Mouse (Mus musculus): ENCODE results near the gene Gm11985. TPM values are rescaled to one million over a fixed set of nuclear protein-coding genes. Genes with fewer than 3 reads are reported as not detected.

Gm11985 gene
- polyA plus RNA-seq, 2 experiments: not detected

- ATAC-seq (ENCODE audit: insufficient read depth): no peak
- WGBS (ENCODE audit: insufficient replicate concordance): 39% methylated on average over 4 of the region's 4 CpGs
- TF ChIP-seq EP300 (IDR thresholded peaks at IDR 0.05; ENCODE audit: low read depth) (no peak), CTCF (IDR thresholded peaks at IDR 0.05; ENCODE audit: low read depth) (no peak)
Observed at GRCm38 (mm10) chr11:7178724-7179123, 9.6 kb downstream of the Gm11985 start.

DNA sequence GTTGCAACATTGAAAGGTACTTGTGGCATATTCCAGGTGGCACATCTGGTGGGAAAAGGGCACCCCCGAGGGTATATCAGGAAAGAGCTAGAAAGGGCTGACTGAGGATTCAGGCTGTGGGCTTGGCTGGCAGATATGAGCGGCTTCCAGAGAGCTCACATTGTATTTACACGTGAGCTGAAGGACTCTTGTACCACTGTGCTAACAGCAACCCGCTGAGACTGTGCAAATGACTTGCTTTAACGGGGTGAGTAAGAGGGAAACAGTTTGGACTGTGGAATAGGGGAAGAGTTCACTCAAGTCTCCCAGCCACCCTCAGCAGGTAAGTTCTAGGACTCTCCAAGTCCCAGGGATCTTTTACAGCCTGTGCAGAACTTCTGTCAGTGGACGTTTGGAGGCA is 14.7 kb downstream of the Gm11985 start:
- DNase-seq (ENCODE audit: low read depth in 3 of 3, low spot score in 3 of 3): no peak
- Histone ChIP-seq H3K36me3 (replicated peaks; ENCODE audit: control insufficient read depth, insufficient read depth, low read depth) (no peaks in the 10 kb centered on the region), H3K4me1 (replicated peaks; ENCODE audit: control insufficient read depth in 2 of 2, insufficient read depth in 2 of 2, low read length in 1 of 2) (no peaks in the 10 kb centered on the region), H3K9me3 (ENCODE audit: control insufficient read depth, low read length) (no peaks in the 10 kb centered on the region), H3K9ac (replicated peaks) (no peak overlapping the region), H3K27ac (no peak overlapping the region), H3K4me3 (ENCODE audit: insufficient read depth in 1 of 2, low read depth in 2 of 2, low read length in 2 of 2) (no peak overlapping the region), H3K4me2 (ENCODE audit: low read depth) (no peak overlapping the region), H3K27me3 (ENCODE audit: control insufficient read depth, insufficient read depth, low read length) (no peaks in the 10 kb centered on the region)
- WGBS (ENCODE audit: insufficient replicate concordance): 44% methylated on average over 6 of the region's 6 CpGs
- no peak for ATAC-seq (ENCODE audit: insufficient read depth)
- TF ChIP-seq CTCF (IDR thresholded peaks at IDR 0.05; ENCODE audit: low read depth): no peak

More at GRCm38 (mm10) chr11:7178724-7179123, 9.6 kb downstream of the Gm11985 start:
- H3K36me3 ChIP-seq (replicated peaks; ENCODE audit: control insufficient read depth, insufficient read depth, low read depth): no peaks in the 10 kb centered on the region
- H3K4me3 ChIP-seq (ENCODE audit: insufficient read depth in 1 of 2, low read depth in 2 of 2, low read length in 2 of 2): no peak overlapping the region
- no peaks in the 10 kb centered on the region for H3K27me3 ChIP-seq (ENCODE audit: control insufficient read depth, insufficient read depth, low read length)
- no peak overlapping the region for H3K4me2 ChIP-seq (ENCODE audit: low read depth)
- no peaks in the 10 kb centered on the region for H3K4me1 ChIP-seq (replicated peaks; ENCODE audit: control insufficient read depth in 2 of 2, insufficient read depth in 2 of 2, low read length in 1 of 2)
- DNase-seq (ENCODE audit: low read depth in 3 of 3, low spot score in 3 of 3): no peak
- no peaks in the 10 kb centered on the region for H3K9me3 ChIP-seq (ENCODE audit: control insufficient read depth, low read length)
- H3K9ac ChIP-seq (replicated peaks): no peak overlapping the region
- H3K27ac ChIP-seq: no peak overlapping the region

GRCm38 (mm10) chr11:7169645-7170044 is 18.7 kb downstream of the Gm11985 start:
- Histone ChIP-seq H3K27me3 (ENCODE audit: control insufficient read depth, insufficient read depth, low read length) (no peaks in the 10 kb centered on the region), H3K4me1 (replicated peaks; ENCODE audit: control insufficient read depth in 2 of 2, insufficient read depth in 2 of 2, low read length in 1 of 2) (no peaks in the 10 kb centered on the region), H3K4me2 (ENCODE audit: low read depth) (no peak overlapping the region), H3K27ac (no peak overlapping the region), H3K4me3 (ENCODE audit: insufficient read depth in 1 of 2, low read depth in 2 of 2, low read length in 2 of 2) (no peak overlapping the region), H3K9ac (replicated peaks) (no peak overlapping the region), H3K9me3 (ENCODE audit: control insufficient read depth, low read length) (no peaks in the 10 kb centered on the region), H3K36me3 (replicated peaks; ENCODE audit: control insufficient read depth, insufficient read depth, low read depth) (no peaks in the 10 kb centered on the region)
- TF ChIP-seq EP300 (IDR thresholded peaks at IDR 0.05; ENCODE audit: low read depth) (no peak), CTCF (IDR thresholded peaks at IDR 0.05; ENCODE audit: low read depth) (no peak)
- ATAC-seq (ENCODE audit: insufficient read depth) (no peak), DNase-seq (ENCODE audit: low read depth in 3 of 3, low spot score in 3 of 3) (no peak)
- WGBS (ENCODE audit: insufficient replicate concordance): 62% methylated on average over 1 of the region's 1 CpGs

DNA sequence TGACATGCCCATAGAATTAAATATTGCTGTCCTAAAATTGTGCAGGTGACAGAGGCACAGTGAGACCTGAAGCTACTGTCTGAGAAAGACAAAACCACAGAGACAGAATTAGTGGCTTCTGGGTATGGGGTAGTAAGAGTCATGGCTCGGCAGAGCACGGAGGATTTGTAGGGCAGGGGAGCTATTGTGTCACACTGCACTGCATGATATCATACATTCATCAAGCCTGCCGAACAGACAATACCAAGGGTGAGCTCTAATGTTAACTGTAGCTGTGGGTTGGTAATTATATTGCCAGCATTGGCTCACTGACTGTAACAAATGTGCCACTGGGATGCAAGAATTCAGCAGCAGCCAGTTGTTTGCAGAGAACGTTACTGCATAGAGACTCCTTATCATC is 24.0 kb downstream of the Gm11985 start:
- Histone ChIP-seq H3K9me3 (ENCODE audit: control insufficient read depth, low read length) (no peaks in the 10 kb centered on the region), H3K27ac (no peak overlapping the region), H3K4me1 (replicated peaks; ENCODE audit: control insufficient read depth in 2 of 2, insufficient read depth in 2 of 2, low read length in 1 of 2) (peaks cover 0 to 13% of the 10 kb centered on the region in 2 experiments; a peak in 2 of 4 replicates), H3K27me3 (ENCODE audit: control insufficient read depth, insufficient read depth, low read length) (no peaks in the 10 kb centered on the region), H3K4me3 (ENCODE audit: insufficient read depth in 1 of 2, low read depth in 2 of 2, low read length in 2 of 2) (no peak overlapping the region), H3K4me2 (ENCODE audit: low read depth) (no peak overlapping the region), H3K9ac (replicated peaks) (no peak overlapping the region), H3K36me3 (replicated peaks; ENCODE audit: control insufficient read depth, insufficient read depth, low read depth) (no peaks in the 10 kb centered on the region)
- TF ChIP-seq CTCF (IDR thresholded peaks at IDR 0.05; ENCODE audit: low read depth) (no peak), EP300 (IDR thresholded peaks at IDR 0.05; ENCODE audit: low read depth) (no peak)
- DNase-seq (ENCODE audit: low read depth in 3 of 3, low spot score in 3 of 3) (no peak), ATAC-seq (ENCODE audit: insufficient read depth) (no peak)
- WGBS (ENCODE audit: insufficient replicate concordance): 65% methylated on average over 4 of the region's 4 CpGs

- no peaks in the 10 kb centered on the region for H3K36me3 ChIP-seq (replicated peaks; ENCODE audit: control insufficient read depth, insufficient read depth, low read depth)
- DNase-seq (ENCODE audit: low read depth in 3 of 3, low spot score in 3 of 3): no peak
- no peak overlapping the region for H3K4me2 ChIP-seq (ENCODE audit: low read depth)
- 0 out of 2 replicates have a peak, but pooled peaks have one; percentile 31 for ATAC-seq (ENCODE audit: insufficient read depth)
- peaks cover 0 to 22% of the 10 kb centered on the region in 2 experiments; a peak in 3 of 4 replicates for H3K4me1 ChIP-seq (replicated peaks; ENCODE audit: control insufficient read depth in 2 of 2, insufficient read depth in 2 of 2, low read length in 1 of 2)
- WGBS (ENCODE audit: insufficient replicate concordance): 55% methylated on average over 8 of the region's 8 CpGs
- H3K27ac ChIP-seq: no peak overlapping the region
- TF ChIP-seq EP300 (IDR thresholded peaks at IDR 0.05; ENCODE audit: low read depth): no peak
- peak; percentile 79 for TF ChIP-seq CTCF (IDR thresholded peaks at IDR 0.05; ENCODE audit: low read depth)
- H3K9me3 ChIP-seq (ENCODE audit: control insufficient read depth, low read length): no peaks in the 10 kb centered on the region
- H3K4me3 ChIP-seq (ENCODE audit: insufficient read depth in 1 of 2, low read depth in 2 of 2, low read length in 2 of 2): no peak overlapping the region
- H3K27me3 ChIP-seq (ENCODE audit: control insufficient read depth, insufficient read depth, low read length): no peaks in the 10 kb centered on the region
- H3K9ac ChIP-seq (replicated peaks): no peak overlapping the region
Observed at GRCm38 (mm10) chr11:7161502-7162174, 26.7 kb downstream of the Gm11985 start.
